Comparison of ENCODE assay signal across 7 mouse cellular contexts in genomic region chr7:130964686-130965085, GRCm38 (mm10). TPM values are rescaled to one million over a fixed set of nuclear protein-coding genes. Genes with fewer than 3 reads are reported as not detected.
DNase-seq lines count a peak whose midpoint lies in the region; ATAC-seq and TF ChIP-seq lines count a peak whose summit lies in the region.

No protein-coding gene starts in this region.

- WGBS in intestine, embryonic 16.5 days: 31% methylated on average over 5 of the region's 5 CpGs
- 11% methylated on average over 5 of the region's 5 CpGs for WGBS in lung, postnatal 0 days

- no peak overlapping the region for H3K9ac ChIP-seq in intestine, embryonic 16.5 days (ENCODE audit: low read depth, low read length)
- no peak overlapping the region for H3K9ac ChIP-seq in lung, postnatal 0 days (replicated peaks; ENCODE audit: low read depth)

- H3K4me1 ChIP-seq in intestine, embryonic 16.5 days (ENCODE audit: control insufficient read depth, insufficient read depth, low read length): peaks cover 28% of the 10 kb centered on the region
- H3K4me1 ChIP-seq in lung, postnatal 0 days (ENCODE audit: insufficient read depth, low read depth, low read length): peaks cover 12% of the 10 kb centered on the region; the same call in 1 of the 2 replicates

- peak; percentile 60; the same call in 1 of the 2 replicates for ATAC-seq in intestine, embryonic 16.5 days
- peak; percentile 28 for ATAC-seq in lung, postnatal 0 days
- ATAC-seq in monocyte, adult 5-6 weeks (replicated peaks; ENCODE audit: insufficient number of reproducible peaks, low FRiP score, low TSS enrichment, poor library complexity, severe bottlenecking): no peak

- H3K4me3 ChIP-seq in intestine, embryonic 16.5 days (ENCODE audit: low read length): no peak overlapping the region
- H3K4me3 ChIP-seq in lung, postnatal 0 days (ENCODE audit: low read depth, low read length): no peak overlapping the region

- no peaks in the 10 kb centered on the region for H3K36me3 ChIP-seq in intestine, embryonic 16.5 days (ENCODE audit: control insufficient read depth, insufficient read depth, low read length)
- no peaks in the 10 kb centered on the region for H3K36me3 ChIP-seq in lung, postnatal 0 days (ENCODE audit: insufficient read depth, low read length)

- no peak overlapping the region for H3K27ac ChIP-seq in intestine, embryonic 16.5 days (ENCODE audit: low read length)
- no peak overlapping the region for H3K27ac ChIP-seq in lung, postnatal 0 days (ENCODE audit: low read length)

- no peak for TF ChIP-seq EP300 in lung, postnatal 0 days (IDR thresholded peaks at IDR 0.05)

- no peaks in the 10 kb centered on the region for H3K27me3 ChIP-seq in intestine, embryonic 16.5 days (replicated peaks; ENCODE audit: control insufficient read depth, insufficient read depth, low read length)
- no peaks in the 10 kb centered on the region for H3K27me3 ChIP-seq in lung, postnatal 0 days (replicated peaks; ENCODE audit: insufficient read depth, low read length)

- no peaks in the 10 kb centered on the region for H3K9me3 ChIP-seq in intestine, embryonic 16.5 days (ENCODE audit: control insufficient read depth, low read length)
- H3K9me3 ChIP-seq in lung, postnatal 0 days (ENCODE audit: low read length): no peaks in the 10 kb centered on the region

- DNase-seq in Muller cell, postnatal 12 days (ENCODE audit: inconsistent ontology term): peak; percentile 98
- DNase-seq in adrenal gland, postnatal 10 days: peak; percentile 74
- DNase-seq in forelimb bud, embryonic 11.5 days (ENCODE audit: low read depth, low spot score): peak; percentile 32
- no peak for DNase-seq in lung, postnatal 0 days (ENCODE audit: low spot score)
- DNase-seq in T-cell, adult 2 months (ENCODE audit: low spot score): no peak

- no peak overlapping the region for H3K4me2 ChIP-seq in intestine, embryonic 16.5 days (ENCODE audit: low read depth, low read length)
- H3K4me2 ChIP-seq in lung, postnatal 0 days (replicated peaks; ENCODE audit: low read depth, low read length): no peak overlapping the region

- TF ChIP-seq CTCF in lung, postnatal 0 days (IDR thresholded peaks at IDR 0.05): no peak

RNA-seq across cellular contexts. Expression of gene Htra1, which starts 28.8 kb away (rescaled TPM):
- total RNA-seq in adrenal gland, postnatal 10 days (2021): 10 to 100 TPM; 76.1 to 89.5 TPM
- polyA plus RNA-seq in intestine, embryonic 16.5 days (2015; fragmentation: Nextera tagmentation; extraction: Ambion mirVana): 15.8 and 15.9 TPM in 2 replicates
- polyA plus RNA-seq in lung, postnatal 0 days (2015; fragmentation: Nextera tagmentation; extraction: Ambion mirVana): 44.6 and 52.1 TPM in 2 replicates
- total RNA-seq in monocyte, adult 5-6 weeks (2017): 0.39 TPM in 1 of 3 replicates, not detected in the others

Comparison
In these comparisons a context has a peak if more than half of its experiments do, and no peak if none do; other contexts are left out.
1. DNase-seq: peak in Muller cell, postnatal 12 days (single experiment), adrenal gland, postnatal 10 days (single experiment) and forelimb bud, embryonic 11.5 days (single experiment); none in lung, postnatal 0 days (single experiment) and T-cell, adult 2 months (single experiment).
2. RNA of gene Htra1, which starts 28.8 kb away (total RNA-seq): 76.1 to 89.5 TPM in adrenal gland, postnatal 10 days; 0.39 TPM in monocyte, adult 5-6 weeks; every median in the first group is over 10 times any median in the second.